Mouse (Mus musculus) embryonic facial prominence, embryonic 10.5 days (tissue): Measurements from ENCODE around the gene Otx1. TPM values are rescaled to one million over a fixed set of nuclear protein-coding genes. Genes with fewer than 3 reads are reported as not detected.

ENCODE experiments used
- DNase-seq: peaks from one replicate; pipeline ENCODE4 v3.0.0-alpha.2; 2017; ENCODE audit warnings: low spot score
- H3K27ac ChIP-seq: fragments of 300-500 bp; sonication (generic); replicated peaks from 2 replicates; pipeline ENCODE4 v1.5.1; 2016; ENCODE audit warnings: mild to moderate bottlenecking
- H3K27me3 ChIP-seq: fragments of 300-500 bp; sonication (generic); replicated peaks from 2 replicates; pipeline ENCODE4 v1.6.1; 2016; ENCODE audit warnings: low read depth, mild to moderate bottlenecking; ENCODE audit not compliant: poor library complexity, severe bottlenecking
- H3K36me3 ChIP-seq: fragments of 300-500 bp; sonication (generic); replicated peaks from 2 replicates; pipeline ENCODE4 v1.6.1; 2016; ENCODE audit warnings: mild to moderate bottlenecking, moderate library complexity
- H3K4me1 ChIP-seq: fragments of 300-500 bp; sonication (generic); 2 replicates; pipeline ENCODE4 v1.6.1; 2016
- H3K4me3 ChIP-seq: fragments of 300-500 bp; sonication (generic); 2 replicates; pipeline ENCODE4 v1.5.1; 2016; ENCODE audit warnings: mild to moderate bottlenecking, moderate library complexity
- H3K9me3 ChIP-seq: fragments of 300-500 bp; sonication (generic); 2 replicates; pipeline ENCODE4 v1.6.1; 2016; ENCODE audit warnings: mild to moderate bottlenecking
- WGBS: fragments of 180-500 bp; shearing (Covaris S2); methylation state at CpG from one replicate; pipeline ENCODE4 v1.1.7; 2016; 5-methylcytosine and 5-hydroxymethylcytosine counted together
- polyA plus RNA-seq: library from polyadenylated mRNA; unstranded; fragments of >200 nt; fragmentation: Nextera tagmentation; extraction: Ambion mirVana; gene quantifications from 2 replicates; pipeline ENCODE4 v1.2.1, GENCODE M21; 2016

Otx1 gene
- polyA plus RNA-seq, 1 experiment from 2014 or later = 7.3 TPM

GRCm38 (mm10) chr11:21973597-21973996 is 29.1 kb downstream of the Otx1 start:
- Histone ChIP-seq H3K27me3 (no peaks in the 10 kb centered on the region), H3K36me3 (no peaks in the 10 kb centered on the region), H3K27ac (no peak overlapping the region), H3K4me3 (no peak overlapping the region), H3K9me3 (no peaks in the 10 kb centered on the region), H3K4me1 (no peaks in the 10 kb centered on the region)
- WGBS = 84% methylated on average over 3 of the region's 3 CpGs
- DNase-seq = no peak

- Histone ChIP-seq H3K4me3 (no peak overlapping the region), H3K4me1 (no peaks in the 10 kb centered on the region), H3K36me3 (no peaks in the 10 kb centered on the region), H3K9me3 (no peaks in the 10 kb centered on the region), H3K27me3 (no peaks in the 10 kb centered on the region), H3K27ac (no peak overlapping the region)
- no peak for DNase-seq
- WGBS = 93% methylated on average over 3 of the region's 3 CpGs
Measured at GRCm38 (mm10) chr11:21968922-21969321, 33.8 kb downstream of the Otx1 start.

GRCm38 (mm10) chr11:21955167-21955566 is 47.5 kb downstream of the Otx1 start:
- Histone ChIP-seq H3K4me3 (no peak overlapping the region), H3K9me3 (no peaks in the 10 kb centered on the region)
- 90% methylated on average over 7 of the region's 7 CpGs for WGBS

GRCm38 (mm10) chr11:21951657-21952237 is 51.0 kb downstream of the Otx1 start:
- no peaks in the 10 kb centered on the region for H3K27me3 ChIP-seq
- H3K4me1 ChIP-seq = no peaks in the 10 kb centered on the region
- H3K9me3 ChIP-seq = no peaks in the 10 kb centered on the region
- 89% methylated on average over 2 of the region's 2 CpGs for WGBS
- H3K27ac ChIP-seq = no peak overlapping the region
- DNase-seq = no peak
- H3K36me3 ChIP-seq = no peaks in the 10 kb centered on the region
- no peak overlapping the region for H3K4me3 ChIP-seq

More at GRCm38 (mm10) chr11:21955167-21955566, 47.5 kb downstream of the Otx1 start:
- DNase-seq = no peak
- H3K36me3 ChIP-seq = no peaks in the 10 kb centered on the region
- no peaks in the 10 kb centered on the region for H3K4me1 ChIP-seq
- no peak overlapping the region for H3K27ac ChIP-seq
- H3K27me3 ChIP-seq = no peaks in the 10 kb centered on the region

- no peaks in the 10 kb centered on the region for H3K36me3 ChIP-seq
Measured at GRCm38 (mm10) chr11:21950094-21950493, 52.6 kb downstream of the Otx1 start.

More at GRCm38 (mm10) chr11:21950094-21950493, 52.6 kb downstream of the Otx1 start:
- Histone ChIP-seq H3K9me3 (no peaks in the 10 kb centered on the region), H3K27me3 (no peaks in the 10 kb centered on the region), H3K27ac (no peak overlapping the region), H3K4me3 (no peak overlapping the region), H3K4me1 (no peaks in the 10 kb centered on the region)
- no peak for DNase-seq
